Mouse (Mus musculus) lung, adult 2 months (tissue): ENCODE results near the gene Mrpl17.

ENCODE experiments used
- CTCF ChIP-seq: fragments of 200-500 bp; IDR thresholded peaks from 2 replicates; pipeline ENCODE4 v1.5.1; 2011; ENCODE audit warnings: mild to moderate bottlenecking, low read length, control low read depth; ENCODE audit not compliant: insufficient read depth
- POLR2A ChIP-seq: fragments of 200-500 bp; IDR thresholded peaks from 2 replicates; pipeline ENCODE4 v1.6.1; 2011; ENCODE audit warnings: low read depth, mild to moderate bottlenecking, control low read depth, low read length, borderline replicate concordance; ENCODE audit errors: extremely low read depth

- TF ChIP-seq CTCF (no peak), POLR2A (no peak)
Observed at GRCm38 (mm10) chr7:105764331-105764730, 46.6 kb downstream of the Mrpl17 start.
